Mouse (Mus musculus): ENCODE measurements around the gene Nol7. TPM values are rescaled to one million over a fixed set of nuclear protein-coding genes. Genes with fewer than 3 reads are reported as not detected.

The Nol7 gene
- total RNA-seq (2015; ENCODE audit: low replicate concordance): 45.8 and 87.6 TPM in 2 replicates
- total RNA-seq (2017; ENCODE audit: low replicate concordance): 33.4 and 107 TPM in 2 replicates

- peak; percentile 96 for ATAC-seq (replicated peaks; ENCODE audit: low FRiP score, poor library complexity, severe bottlenecking)
Measured at GRCm38 (mm10) chr13:43398297-43399080, at the start of gene Nol7. Nol7 (plus strand) TSS chr13:43398390.

GRCm38 (mm10) chr13:43349376-43349775 is 48.8 kb upstream of the Nol7 start:
- ATAC-seq (replicated peaks; ENCODE audit: low FRiP score, poor library complexity, severe bottlenecking): no peak

- ATAC-seq (replicated peaks; ENCODE audit: low FRiP score, poor library complexity, severe bottlenecking): no peak
Measured at GRCm38 (mm10) chr13:43350489-43351169, 47.6 kb upstream of the Nol7 start.

GRCm38 (mm10) chr13:43353356-43353755 is 44.8 kb upstream of the Nol7 start:
- ATAC-seq (replicated peaks; ENCODE audit: low FRiP score, poor library complexity, severe bottlenecking): no peak

DNA sequence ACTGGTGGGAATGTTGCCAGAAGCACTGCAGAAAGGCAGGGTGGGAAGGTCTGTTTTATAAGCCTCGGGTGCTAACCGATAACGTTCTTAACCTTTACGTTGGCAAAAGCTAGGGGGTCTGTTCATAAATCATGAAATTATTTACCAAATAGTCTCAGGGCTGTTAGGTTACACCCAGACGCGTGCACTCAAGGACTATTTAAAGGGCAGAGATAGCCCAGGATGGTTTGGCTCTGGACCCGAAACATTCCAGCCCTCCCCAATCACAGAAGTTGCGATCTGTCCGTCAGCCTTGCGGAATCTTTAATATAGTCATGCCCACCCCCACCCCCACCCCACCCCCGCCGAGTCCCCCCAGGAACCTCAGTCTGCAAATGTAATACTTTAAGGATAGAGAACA is 43.8 kb upstream of the Nol7 start:
- ATAC-seq (replicated peaks; ENCODE audit: low FRiP score, poor library complexity, severe bottlenecking): no peak

DNA sequence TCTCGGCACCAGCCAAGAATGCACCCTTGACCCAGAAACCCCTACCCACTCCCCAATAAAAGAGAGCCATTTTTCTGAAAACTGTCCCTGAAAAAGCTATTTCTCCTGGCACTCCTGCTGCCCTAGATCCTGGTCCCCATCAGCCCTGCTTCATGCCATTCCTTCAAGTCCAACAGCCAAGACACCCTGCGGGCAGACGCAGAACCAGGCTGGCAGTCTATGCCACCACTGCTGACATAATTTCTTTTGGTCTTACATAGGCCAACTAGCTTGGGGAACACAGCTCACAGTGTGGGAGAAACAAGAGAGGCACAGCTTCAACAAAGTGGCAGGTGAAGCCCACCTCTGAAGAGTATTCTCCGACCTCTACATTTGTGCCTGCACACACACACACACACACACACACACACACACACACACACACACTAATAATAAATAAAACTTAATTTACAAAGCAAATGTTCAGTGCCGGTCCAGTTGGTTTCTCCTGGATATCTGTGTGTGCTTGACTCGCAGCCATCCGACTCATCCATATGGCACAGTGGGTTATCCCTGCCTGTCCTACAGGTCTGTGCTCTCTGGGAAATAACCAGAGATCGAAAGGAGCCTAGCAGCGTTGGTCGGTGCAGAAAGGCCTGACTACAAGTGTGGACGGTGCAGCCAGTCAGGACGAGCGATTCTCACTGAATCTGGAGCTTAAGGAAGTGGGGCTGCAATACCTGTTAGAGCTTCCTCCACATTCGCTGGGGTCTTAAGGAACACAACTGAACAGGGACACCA is 41.7 kb upstream of the Nol7 start:
- ATAC-seq (replicated peaks; ENCODE audit: low FRiP score, poor library complexity, severe bottlenecking): no peak

GRCm38 (mm10) chr13:43360534-43360933 is 37.7 kb upstream of the Nol7 start:
- no peak for ATAC-seq (replicated peaks; ENCODE audit: low FRiP score, poor library complexity, severe bottlenecking)

- no peak for ATAC-seq (replicated peaks; ENCODE audit: low FRiP score, poor library complexity, severe bottlenecking)
Measured at GRCm38 (mm10) chr13:43362353-43362752, 35.8 kb upstream of the Nol7 start.

DNA sequence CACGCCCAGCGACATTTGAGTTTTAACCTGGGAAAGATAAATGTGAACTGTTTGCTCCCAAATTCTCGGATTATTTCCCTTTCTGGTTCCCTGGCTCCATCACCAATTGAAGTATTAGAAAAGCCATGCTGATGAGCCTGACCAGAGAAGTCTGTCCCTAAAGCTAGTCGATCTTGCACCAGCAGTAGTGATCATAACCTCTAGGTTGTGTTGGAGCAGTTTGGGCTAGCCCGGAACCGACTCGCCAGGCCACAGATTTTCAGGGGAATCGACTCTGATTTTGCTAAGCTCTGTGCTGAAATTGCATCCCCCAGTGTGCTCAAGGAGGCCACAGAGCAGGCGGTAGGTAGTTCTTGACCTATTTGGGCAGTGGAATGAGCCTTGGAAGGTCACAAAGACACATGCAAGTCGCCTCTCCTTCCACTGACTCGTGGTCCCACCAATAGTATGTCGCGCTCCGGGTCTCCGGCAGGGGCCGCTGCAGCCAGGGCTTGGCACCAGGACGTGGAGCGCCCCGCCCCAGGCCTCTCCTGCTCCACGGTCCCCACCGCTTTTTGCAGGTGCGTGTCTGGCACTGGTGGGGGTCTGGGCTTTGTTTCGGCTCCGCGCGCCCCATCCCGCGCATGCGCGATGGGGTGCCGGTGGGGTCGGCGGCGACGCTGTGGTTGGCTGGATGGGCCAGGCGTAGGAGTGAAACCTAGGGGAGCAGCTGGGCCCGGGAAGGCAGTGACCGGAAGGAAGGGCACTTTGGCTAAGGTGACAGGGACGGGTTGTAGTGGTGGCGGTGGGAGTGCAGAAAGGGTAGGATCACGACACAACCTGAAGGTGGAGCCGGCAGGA is 33.0 kb upstream of the Nol7 start, which contains the start of gene Sirt5:
Gene Sirt5 (plus strand): TSS at position 512 of the 840 bp plus-strand sequence.
- peak; percentile 67 for ATAC-seq (replicated peaks; ENCODE audit: low FRiP score, poor library complexity, severe bottlenecking)

DNA sequence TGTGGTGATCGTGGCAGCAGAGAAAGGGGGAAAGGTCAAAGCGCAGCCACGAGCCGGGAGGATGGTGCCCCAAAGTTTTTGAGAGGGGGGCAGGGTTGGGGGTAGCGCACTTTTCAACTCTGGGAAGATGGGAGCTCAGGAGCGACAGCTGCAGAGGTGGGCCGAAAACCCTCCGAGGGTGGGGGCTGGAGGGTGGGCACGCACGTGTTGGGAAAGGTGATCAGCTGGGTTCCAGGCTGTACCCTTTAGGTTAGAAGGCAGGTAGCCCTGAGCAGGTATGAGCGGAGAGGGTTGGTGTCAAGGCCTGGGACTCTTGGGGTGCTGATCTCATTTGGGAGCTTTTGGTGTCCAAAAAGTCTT is 32.4 kb upstream of the Nol7 start:
- no peak for ATAC-seq (replicated peaks; ENCODE audit: low FRiP score, poor library complexity, severe bottlenecking)

DNA sequence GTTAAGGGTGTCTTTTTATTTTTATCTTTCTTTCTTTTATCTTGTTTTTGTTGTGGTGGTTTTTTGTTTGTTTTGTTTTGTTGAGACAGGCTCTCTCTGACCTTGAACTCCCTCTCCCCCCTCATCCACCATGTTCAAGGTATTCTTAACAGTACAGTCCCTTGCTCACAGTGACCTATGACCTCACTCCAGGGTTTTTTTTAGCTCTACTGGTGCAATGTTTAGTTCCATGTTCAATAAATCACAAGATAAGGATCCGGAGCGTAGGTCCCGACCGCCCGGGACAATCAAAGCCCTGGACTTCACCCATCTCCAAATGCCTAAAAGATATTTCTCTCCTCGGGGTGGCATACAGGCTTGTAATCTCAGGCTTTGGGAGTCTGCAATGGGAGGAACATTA is 28.1 kb upstream of the Nol7 start:
- ATAC-seq (replicated peaks; ENCODE audit: low FRiP score, poor library complexity, severe bottlenecking): no peak

DNA sequence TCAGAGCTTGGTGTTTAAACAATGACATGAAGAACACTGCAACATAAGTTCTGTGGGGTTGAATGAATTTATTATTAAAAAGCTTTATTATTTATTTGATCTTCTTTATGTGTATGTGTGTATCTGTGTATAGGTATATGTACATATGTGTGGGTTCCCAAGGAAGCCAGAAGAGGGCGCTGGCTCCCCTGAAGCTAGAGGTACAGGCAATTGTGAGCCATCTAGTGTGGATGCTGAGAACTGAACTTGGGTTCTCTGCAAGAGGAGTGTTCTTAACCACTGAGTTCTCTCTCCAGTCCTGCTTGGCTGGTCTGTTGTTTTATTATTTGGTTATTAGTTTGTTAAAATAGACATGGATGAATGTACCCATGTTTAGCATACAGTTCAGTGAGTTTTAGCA is 25.3 kb upstream of the Nol7 start:
- ATAC-seq (replicated peaks; ENCODE audit: low FRiP score, poor library complexity, severe bottlenecking): no peak

DNA sequence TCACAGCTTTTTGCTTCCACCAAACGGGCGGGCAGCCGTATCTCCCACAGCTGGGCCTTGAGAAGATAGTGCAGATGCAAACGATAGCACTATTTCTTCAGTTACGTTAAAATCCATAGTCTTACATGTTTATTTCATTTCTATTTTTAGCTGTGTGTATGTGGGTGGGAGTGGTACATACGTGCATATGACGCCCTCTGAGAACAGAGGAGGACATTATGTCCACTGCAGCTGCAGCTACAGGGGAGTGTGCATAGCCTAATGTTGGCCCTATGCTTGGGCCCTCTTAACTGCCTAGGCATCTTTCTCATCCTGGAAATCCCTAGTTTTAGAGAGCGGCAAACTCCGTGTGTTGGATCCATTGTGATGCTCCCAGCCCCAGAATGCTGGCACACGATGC is 24.0 kb upstream of the Nol7 start:
- ATAC-seq (replicated peaks; ENCODE audit: low FRiP score, poor library complexity, severe bottlenecking): no peak

DNA sequence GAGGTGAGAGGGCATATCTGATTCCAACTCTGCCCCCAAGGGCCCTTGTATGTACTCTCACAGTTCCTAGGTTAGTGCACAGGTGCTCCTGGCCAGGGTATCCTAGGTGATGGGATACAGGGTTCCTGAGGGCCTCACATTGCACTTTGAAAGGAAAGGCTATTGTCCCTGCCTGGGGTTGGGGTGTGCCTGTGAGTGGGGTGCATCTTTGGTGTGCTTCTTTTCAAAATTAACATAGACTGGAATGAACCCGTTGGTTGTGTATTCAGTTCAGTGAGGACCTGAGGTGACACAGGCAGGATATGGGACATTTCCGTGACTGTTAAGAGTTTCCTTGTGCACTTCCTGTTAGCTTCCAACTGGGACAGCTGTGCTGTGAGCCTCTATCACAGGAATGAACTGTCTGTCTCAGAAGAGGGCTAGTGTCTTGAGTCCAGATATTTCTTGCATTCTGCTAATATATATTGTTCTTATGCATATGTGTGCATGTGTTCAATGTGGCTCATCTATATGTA is 23.2 kb upstream of the Nol7 start:
- no peak for ATAC-seq (replicated peaks; ENCODE audit: low FRiP score, poor library complexity, severe bottlenecking)

- no peak for ATAC-seq (replicated peaks; ENCODE audit: low FRiP score, poor library complexity, severe bottlenecking)
Measured at GRCm38 (mm10) chr13:43379989-43380388, 18.2 kb upstream of the Nol7 start.

DNA sequence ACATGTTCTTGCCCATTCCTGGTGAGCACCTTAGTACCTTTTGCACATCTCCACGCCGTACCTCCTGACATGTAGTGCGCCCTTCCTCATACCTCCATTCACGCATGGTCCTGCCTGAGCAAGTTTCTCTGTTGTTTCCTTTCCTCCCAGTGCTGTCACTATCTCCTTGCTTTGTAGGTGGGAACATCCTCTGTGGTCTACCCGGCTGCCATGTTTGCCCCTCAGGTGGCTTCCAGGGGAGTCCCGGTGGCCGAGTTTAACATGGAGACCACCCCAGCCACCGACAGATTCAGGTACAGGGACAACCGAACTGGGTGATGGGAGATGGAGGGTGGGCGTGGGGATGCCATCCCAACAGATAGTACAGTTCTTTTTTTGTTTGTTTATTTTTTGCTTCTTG is 12.9 kb upstream of the Nol7 start:
- no peak for ATAC-seq (replicated peaks; ENCODE audit: low FRiP score, poor library complexity, severe bottlenecking)

GRCm38 (mm10) chr13:43397700-43398296 is 392 bp upstream of the Nol7 start:
- ATAC-seq (replicated peaks; ENCODE audit: low FRiP score, poor library complexity, severe bottlenecking): no peak

GRCm38 (mm10) chr13:43399576-43399975 is 1.4 kb downstream of the Nol7 start:
- no peak for ATAC-seq (replicated peaks; ENCODE audit: low FRiP score, poor library complexity, severe bottlenecking)

DNA sequence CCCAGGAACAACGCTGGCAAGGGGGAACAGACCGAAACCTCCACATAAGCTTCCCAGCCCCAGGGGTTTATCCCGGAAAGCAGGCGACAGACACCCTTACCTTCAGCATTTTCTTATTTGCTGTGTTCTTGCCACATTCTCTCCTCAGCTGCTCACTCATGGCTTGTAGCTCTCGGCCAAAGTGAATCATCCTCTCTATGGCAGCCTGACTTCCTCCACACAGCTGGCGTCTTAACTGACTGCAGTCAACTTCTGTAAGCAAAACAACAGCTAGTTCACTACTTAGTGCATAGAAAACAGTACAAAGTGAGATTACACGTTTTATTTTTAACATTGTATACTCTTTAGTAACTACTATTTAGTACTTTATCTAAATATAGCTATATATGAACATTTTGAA is 14.1 kb downstream of the Nol7 start:
- ATAC-seq (replicated peaks; ENCODE audit: low FRiP score, poor library complexity, severe bottlenecking): no peak
